Mouse (Mus musculus) olfactory bulb, adult 2 months (tissue): ENCODE measurements around the gene C1qtnf3.

Experiments used
- CTCF ChIP-seq: fragments of 200-500 bp; IDR thresholded peaks from 2 replicates; pipeline ENCODE4 v1.5.1; 2012; ENCODE audit warnings: low read depth, mild to moderate bottlenecking, low read length, moderate library complexity; ENCODE audit not compliant: insufficient read depth
- POLR2A ChIP-seq: fragments of 200-500 bp; IDR thresholded peaks from 2 replicates; pipeline ENCODE4 v1.6.1; 2012; ENCODE audit warnings: mild to moderate bottlenecking, low read depth, low read length, moderate library complexity; ENCODE audit not compliant: insufficient read depth

DNA sequence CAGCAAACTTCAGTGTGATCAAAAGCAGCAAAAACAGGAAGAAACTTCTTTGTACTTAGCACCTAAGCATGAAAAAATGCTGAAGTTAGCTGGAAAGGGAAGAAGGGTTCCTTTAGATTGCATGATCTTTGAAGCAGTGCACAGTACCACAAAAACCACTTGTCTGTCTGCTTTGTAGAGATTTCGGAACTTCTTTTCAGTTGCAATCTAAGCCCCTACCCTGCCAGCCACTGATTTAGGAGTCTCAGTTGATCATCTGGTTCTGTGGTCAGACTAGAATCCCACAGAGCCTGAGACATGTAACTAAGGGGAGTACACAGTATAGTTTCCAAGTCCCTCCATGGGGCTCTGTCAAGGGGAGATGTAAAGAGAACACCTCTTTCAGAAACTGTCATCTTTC, 1.3 kb downstream of the C1qtnf3 start:
- TF ChIP-seq POLR2A (no peak), CTCF (no peak)
